Mouse (Mus musculus) hindlimb bud, embryonic 11.5 days (tissue): ENCODE measurements around the gene Nup85.
A peak's percentile ranks its signal among the peaks of the same experiment; 100 is the strongest.
"Not testable (repeated sequence)": the region's sequence is repeated elsewhere in the genome, so short reads cannot be mapped to it uniquely, and the experiment has no call there.

Experiments
- DNase-seq: peaks from one replicate; pipeline ENCODE4 v3.0.0-alpha.2; 2012; ENCODE audit warnings: low read depth, low spot score; ENCODE audit errors: extremely low spot score

Gene Nup85

DNA sequence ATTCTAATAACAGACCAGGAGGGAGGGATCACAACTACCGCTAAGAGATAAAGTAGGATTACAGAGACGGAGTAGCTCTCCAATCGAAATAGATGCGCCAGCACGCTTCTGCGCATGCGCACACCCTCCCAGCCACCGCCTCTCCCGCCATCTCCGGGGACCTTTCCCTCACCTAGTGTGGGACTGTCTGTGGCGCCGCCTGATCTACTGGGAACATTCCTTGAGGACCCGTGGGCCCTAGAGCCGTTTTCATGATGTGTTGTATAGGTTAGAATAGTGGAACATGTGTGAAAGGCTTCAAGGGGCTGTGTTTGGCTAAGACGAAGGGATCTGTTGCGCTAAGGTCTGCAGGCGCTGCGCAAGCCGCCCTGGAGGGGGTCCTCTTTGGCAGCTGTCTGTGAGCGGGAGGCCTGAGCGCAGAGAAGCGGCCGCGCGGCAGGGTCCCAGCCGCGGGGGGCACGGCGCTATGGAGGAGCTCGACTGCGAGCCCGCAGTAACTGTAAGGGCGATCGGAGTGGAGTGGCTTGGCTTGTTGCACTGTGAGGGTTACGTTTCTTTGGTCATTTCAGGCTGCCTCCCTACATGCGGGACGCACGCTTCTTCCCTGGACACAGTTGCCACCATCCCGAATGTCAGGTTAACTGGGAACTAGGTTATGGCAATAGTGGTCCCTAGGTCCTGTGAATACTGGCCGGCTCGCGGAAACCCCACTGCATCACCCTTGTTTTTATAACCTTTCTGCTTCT lies at the start of gene Nup85:
Nup85 (plus strand) TSS at position 371 of the 746 bp plus-strand sequence.
- DNase-seq = peak; percentile 70

DNA sequence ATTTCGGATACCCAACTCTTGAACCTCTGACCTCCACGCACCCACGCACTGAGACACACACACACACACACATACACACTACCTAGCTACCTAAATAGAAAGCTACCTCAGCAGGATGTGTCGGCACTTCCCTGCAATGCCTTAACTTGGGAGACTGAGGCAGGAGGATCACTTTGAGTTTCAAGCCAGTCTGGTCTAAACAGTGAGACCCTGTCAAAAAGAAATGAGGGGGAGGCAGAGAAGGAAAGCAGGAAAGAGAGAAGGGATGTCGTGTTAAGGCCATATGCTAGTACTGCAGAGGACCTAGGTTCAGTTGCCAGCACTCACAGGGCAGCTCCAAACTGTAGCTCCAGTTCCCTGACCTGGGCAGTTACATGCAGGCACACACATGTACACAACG lies 49.2 kb upstream of the Nup85 start:
- DNase-seq = no peak

DNA sequence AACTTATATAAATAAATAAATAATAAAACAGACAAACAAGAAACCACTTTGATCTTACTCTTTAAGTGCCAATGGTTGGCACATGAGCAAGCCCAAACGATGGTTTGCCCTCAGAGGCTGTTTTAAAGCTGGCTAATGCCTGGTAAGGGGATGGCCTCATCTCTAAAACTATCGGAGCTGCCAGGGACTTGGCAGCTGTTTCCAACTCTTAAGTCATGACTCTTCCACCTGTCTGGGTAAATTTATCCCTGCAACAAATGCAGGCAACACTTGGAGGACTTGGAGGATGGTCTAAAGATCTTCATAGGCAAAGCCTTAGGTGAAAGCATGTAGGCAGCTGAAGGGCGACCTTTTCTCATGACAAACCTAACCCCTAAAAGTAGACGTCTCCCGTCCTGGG lies 47.3 kb upstream of the Nup85 start:
- DNase-seq = no peak

DNA sequence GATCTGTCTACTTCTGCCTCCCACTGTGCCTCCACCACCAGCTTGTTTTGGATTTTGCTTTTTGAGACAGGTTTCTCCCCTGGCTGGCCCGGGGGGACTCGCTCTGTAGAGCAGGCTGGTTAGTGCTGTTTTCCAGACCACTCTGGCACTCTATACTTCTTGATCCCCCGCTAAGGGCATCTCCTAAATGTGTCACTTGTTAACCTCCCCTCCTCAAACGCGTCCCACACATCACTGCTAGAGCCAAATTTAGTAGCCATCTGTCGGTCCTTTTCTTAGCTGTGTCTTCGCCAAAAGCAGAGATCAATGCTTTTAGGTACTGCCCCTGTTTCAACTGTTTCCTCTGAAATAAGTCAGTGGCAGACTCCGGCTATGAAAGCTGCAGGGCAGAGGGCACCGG lies 45.5 kb upstream of the Nup85 start:
- no peak for DNase-seq

DNA sequence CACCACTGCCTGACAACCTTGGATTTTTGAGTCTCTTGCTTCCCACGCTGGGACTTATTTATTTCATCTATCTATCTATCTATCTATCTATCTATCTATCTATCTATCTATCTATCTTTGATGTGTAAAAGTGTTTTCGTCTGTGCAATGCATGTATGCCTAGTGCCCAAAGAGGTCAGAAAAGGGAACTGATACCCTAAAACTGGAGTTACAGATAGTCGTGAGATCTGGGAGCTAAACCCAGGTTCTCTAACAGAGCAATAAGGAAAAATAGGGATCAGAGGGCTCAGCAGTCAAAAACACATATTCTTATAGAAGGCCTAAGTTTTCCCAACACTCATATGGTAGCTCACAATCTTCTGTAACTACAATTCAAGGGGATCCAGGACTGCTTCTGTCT lies 44.7 kb upstream of the Nup85 start:
- no peak for DNase-seq

DNA sequence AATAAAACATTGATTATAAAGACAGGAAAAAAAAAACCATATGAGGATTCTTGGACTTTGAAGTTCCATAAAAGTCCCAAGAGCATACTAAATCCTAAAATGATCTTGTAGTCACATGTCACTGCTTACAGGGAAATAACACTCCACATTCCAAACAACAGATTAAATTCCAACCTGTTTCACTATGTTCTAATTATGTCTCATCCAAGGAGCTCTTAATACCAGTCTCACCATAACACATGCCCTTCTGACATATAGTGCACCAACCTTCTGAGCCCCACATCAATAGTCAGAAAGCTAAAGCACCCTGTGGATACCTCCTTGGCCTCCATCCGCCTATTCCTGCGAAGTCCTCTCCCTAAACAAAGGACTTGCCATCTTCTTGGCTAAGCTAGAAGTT lies 44.0 kb upstream of the Nup85 start:
- DNase-seq = no peak

DNA sequence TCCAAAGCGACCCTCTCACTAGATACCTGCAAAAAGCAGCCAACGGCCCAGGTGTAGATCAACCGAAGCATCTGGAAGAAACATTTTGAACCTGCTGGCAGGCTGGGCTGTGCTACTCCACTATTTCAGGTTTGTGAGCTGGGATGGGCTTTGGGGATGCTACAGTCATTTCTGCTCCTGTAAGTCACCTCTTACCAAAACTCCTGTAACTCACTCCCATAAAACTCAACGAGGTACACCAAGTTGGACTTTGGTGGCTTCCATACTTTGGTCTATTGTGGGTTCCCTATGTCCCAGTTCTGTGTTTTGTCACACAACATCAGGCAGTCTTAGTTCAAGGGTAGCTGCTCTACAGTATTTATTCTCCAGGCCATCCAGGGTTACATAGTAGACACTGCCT lies 43.2 kb upstream of the Nup85 start:
- DNase-seq = no peak

DNA sequence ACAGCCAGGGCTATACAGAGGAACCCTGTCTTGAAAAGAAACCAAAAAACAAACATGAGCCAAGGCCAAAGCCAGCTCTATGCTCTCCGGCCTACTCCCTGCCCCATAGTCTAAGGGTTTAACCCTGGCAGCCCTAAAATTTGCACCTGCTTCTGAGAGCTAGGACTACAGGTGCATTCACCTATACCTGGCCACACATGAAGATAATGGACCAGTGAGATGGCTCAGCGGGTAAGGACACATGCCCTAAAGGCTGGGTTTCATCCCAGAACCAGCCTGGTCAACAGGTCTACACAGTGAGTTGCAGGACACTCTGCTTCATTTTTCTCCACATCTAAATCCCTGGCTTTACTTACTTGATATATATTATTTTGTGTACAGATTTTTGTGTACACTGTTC lies 42.0 kb upstream of the Nup85 start:
- DNase-seq = no peak

DNA sequence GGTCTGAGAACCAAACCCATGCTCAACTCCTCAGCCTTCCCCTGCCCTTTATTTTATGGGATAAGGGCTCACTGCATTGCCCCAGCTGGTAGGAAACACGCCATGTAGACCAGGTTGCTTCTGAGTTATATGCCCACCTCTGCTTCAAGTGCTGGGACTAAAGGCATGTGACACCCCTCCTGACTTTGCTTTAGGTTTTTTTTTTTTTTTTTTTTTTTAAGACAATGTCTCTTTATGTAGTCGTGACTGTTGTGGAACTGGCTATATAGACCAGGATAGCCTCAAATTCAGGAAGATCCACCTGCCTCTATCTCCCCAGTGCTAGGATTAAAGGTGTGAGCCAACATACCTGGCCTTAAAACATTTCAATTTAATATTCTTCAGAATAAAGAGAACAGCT lies 41.5 kb upstream of the Nup85 start:
- no peak for DNase-seq

DNA sequence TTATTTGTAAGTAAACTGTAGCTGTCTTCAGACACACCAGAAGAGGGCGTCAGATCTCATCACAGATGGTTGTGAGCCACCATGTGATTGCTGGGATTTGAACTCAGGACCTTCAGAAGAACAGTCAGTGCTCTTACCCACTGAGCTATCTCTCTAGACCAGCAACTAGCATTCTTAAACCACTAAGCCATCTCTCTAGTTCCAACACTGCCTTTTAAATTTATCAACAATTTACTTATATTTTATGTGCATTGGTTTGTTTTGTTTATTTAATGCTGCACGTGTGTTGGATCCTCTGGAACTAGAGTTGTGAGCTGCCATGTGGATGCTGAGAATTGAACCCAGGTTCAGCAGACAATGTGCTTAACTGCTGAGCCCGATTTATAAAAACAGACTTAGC lies 37.8 kb upstream of the Nup85 start:
- not testable (repeated sequence) for DNase-seq

DNA sequence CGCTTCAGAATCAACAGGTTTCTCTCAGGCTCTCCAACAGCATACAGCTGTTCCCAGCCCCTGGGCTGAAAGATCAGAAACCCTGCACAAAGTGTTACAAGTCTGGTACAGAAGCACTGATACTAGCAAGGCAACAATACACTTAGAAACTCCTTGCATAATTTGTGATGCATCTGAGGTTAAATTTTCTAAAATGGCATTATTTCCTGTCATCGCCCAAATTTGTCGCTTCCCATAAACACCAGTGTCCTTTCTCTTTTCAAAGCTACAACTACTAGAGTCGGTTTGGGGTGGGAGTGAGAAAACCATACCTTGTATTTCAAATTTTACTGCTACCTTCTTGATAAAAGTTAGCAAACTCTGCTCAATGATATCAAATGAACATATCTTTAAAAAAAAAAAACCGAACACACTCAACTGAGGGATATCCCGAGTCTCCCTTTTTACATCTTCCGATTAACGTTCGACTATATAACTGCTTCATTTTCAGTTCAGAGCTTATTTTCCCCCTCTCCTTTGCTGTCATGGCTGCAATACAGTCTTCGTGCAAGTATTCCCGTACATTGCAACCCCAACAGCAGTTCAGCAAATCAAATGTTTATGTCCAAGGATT lies 29.4 kb upstream of the Nup85 start:
- DNase-seq = no peak

DNA sequence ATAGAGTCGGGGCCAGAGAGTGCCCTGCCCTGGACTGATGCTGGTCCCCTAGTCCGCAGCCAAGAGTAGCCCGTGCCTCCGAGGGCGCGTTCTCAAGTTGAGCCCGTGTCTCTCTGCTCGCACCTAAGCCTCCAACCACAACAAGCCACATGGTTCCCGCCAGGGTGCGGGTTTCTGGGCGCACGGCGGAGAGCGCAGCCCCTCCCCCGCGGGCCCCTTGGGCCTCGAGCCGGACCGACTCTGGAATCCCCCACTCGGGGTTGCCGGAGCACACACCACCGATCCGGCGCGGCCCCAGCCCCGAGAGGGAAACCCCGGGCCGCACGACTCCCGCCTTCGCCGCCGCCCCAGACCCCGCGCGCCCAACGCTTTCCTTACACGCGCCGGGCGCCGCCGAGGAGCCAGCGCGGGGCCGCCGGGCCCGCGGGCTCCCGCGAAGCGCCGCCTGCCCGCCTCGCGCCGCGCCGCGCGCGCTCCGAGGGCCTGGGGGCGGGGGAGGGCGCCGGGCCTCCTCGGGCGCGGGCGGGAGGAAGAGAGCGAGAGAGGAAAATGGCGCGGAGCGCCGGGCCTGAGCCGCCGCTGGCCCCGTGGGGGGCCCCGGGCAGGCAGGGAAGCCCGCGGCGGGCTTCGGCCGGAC lies 28.7 kb upstream of the Nup85 start:
- no peak for DNase-seq

DNA sequence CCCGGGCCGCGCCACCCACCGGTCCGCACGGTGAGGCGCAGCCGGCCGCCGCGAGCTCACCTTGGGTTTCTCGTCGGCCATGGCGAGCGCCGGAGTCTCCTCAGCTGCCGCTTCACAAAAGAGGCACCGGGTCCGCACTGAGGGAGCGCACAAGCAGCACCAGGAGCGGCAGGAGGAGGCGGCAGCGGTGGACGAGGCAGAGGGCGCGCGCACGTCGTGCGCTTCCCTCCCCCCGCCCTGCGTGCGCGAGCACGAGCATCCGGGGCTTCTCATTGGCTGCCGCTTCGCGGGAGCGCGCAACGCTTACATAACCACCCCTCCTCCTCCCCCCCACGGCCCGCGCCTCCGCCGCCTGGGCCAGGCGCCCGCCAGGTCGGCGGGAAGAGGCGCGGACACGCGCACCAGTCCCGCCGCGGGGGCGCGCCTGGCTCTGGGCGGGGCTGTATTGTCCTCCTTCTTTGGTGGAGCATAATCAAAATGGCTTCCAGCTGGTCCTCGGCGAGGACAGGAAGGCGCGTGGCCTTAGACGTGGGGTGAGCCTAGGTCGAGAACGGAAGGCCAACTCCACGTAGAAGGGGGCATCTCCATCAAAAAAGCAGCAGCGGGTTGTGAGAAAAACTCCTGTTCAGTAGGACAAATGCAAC lies 28.1 kb upstream of the Nup85 start, which contains the start of gene Sumo2:
Sumo2 (minus strand) TSS at position 239 of the 644 bp plus-strand sequence.
- DNase-seq = peak; percentile 93

DNA sequence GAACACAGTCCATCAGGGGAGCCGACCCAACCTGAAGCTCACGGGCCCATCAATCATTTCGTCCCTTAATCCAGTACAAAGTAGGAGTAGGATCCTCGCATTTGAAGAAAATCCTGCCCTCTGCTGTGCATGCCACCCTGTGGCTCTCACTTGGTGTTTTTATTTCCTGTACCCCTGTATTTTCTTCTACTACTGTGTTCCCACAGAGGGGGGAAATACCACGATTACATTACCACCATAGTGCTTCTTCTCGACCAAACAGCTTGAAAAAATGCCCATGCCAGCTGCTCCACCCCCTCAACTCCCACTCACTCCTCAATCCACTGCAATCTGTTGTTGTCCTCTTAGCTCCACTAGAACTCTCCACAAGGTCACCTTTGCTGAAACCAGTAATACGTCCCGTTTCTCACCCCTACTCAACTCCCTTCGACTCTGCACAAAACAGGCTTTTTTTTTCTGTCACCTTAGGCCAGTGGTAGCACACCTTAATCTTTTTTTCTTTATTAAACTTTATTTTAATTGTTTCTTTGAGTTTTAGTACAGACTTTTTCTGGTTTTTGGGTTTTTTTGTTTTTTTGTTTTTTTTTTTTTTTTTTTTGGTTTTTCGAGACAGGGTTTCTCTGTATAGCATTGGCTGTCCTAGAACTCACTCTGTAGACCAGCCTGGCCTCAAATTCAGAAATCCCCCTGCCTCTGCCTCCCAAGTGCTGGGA lies 27.2 kb upstream of the Nup85 start:
- no peak for DNase-seq

DNA sequence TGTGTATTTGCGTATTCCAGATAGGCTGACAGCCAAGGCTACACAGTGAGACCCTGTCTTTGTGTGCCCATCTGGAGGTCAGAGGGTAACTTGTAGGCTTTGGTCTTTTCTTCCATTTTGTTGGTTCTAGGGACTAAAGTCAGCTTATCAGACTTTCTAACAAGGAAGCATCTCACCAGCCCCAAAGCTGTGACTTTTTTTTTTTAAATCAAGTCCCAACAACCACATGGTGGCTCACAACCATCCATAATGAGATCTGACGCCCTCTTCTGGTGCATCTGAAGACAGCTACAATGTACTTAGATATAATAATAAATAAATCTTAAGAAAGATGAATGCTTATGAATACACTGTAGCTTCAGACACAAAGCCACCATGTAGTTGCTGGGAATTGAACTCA lies 26.2 kb upstream of the Nup85 start:
- DNase-seq = no peak

DNA sequence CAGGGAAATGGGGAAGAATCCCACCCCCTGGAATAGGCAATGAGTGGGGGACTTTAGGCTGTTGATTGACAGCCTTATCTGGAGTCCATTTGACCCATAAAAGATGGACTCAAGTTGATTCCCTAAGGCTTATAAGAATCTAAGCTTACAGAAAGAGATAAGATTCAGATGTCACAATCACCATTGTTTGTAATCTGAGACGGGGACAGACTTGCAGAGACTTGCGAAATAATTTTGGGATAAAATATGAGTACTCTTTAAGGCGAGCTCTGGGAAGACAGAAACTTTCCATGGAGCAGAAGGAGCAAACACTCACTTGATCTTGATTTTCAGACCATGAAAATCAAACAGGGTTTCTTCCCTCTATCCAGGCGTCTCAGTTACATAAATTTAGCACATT lies 20.7 kb upstream of the Nup85 start:
- no peak for DNase-seq

DNA sequence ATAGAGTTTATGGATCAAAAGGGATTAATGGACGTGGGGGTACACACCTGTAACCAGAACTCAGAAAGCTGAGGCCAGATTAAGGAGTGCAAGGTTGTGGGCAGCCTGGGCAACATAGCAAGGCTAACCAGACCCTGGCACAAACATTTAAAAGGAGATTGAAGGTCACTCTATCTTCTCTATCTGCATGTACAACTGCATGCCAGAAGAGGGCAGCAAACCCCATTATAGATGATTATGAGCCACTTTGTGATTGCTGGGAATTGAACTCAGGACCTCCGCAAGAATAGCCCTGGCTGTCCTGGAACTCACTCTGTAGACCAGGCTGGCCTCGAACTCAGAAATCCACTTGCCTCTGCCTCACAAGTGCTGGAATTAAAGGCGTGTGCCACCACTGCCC lies 11.5 kb upstream of the Nup85 start:
- DNase-seq = no peak

DNA sequence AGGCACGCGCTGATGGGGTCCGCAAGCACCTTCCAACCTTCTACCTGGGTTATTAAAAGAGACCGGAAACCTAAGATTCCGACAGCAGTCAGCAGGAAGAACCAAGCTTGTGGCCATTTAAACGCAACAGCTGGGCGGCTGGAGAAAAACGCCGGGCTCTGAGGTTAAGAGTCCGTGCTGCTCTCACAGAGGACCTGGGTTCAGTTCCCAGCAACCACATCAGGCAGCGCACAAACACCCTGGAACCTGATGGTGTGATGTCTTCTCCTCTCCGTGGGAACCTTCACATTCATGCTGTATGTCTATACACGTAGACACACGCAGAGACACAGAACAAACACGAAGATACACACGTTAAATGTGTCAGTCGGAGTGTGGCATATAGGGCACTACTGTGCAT lies 8.5 kb upstream of the Nup85 start:
- no peak for DNase-seq

DNA sequence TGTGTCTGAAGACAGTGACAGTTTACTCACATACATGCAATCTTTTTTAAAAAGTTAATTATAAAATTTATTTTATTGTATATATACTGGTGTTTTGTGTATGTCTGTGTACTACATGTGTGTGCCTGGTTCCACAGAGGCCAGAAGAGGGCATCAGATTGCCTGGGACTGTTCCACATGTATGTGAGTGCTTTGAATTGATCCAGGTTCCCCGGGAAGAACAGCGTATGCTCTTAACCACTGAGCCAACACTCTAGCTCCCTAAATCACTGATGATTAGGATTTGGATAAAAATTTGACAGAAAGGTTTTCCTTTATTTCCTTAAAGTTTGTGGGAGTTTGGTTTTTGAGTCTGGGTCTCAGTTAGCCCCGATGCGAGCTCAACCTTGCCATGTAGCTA lies 828 bp upstream of the Nup85 start:
- no peak for DNase-seq

DNA sequence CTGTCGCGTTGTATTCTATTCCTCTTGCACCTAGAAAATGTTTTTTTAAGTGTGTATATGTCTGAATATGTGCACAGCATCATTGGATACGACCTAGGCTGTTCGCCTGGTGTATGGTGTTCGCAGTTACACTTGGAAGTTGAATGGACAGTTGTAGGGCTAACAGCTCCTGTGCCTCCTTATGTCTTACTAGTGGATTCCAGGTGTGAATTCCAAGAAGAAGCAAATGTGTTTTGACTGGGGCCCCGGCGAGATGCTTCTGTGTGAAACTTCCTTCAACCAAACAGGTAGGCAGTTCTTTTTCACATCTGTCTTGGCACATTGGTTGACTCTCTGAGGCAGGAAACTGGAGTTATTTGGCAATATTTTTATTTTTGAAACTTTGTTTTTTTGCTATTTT lies 727 bp downstream of the Nup85 start:
- no peak for DNase-seq

DNA sequence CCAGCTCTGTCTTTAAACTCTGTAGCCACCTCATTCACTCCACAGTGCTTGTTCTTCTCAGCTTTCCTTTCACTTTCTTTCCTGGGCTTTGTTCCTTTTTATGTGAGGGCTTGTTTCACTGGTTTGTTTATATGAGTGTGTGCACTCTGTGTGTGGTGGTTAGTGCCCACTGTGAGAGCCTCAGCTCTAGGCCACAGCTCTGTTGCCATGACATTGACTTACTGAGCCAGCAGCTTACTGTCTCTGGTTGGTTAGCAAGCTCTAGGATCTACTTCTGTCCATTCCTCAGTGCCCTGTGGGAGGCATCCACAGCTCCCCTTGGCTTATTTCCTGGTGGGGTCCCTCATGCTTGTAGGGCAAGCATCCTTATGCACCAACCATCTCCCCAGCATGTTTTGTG lies 14.8 kb downstream of the Nup85 start:
- no peak for DNase-seq
